Mouse (Mus musculus) spleen, adult 2 months (tissue): ENCODE results near the gene Srcin1. TPM values are rescaled to one million over a fixed set of nuclear protein-coding genes. Genes with fewer than 3 reads are reported as not detected.

Experiments used
- DNase-seq, 2 experiments: peaks; one replicate each; pipeline versions ENCODE4 v3.0.0 to v3.0.0-alpha.2; 2012 to 2021; ENCODE audit warnings: low spot score in 2 of 2, low read depth in 1 of 2
- H3K27ac ChIP-seq: fragments of 200-500 bp; 2 replicates; pipeline ENCODE4 v1.5.1; 2012; ENCODE audit warnings: low read length, inconsistent platforms; ENCODE audit not compliant: insufficient read depth
- H3K27me3 ChIP-seq: fragments of 200-500 bp; 2 replicates; pipeline ENCODE4 v1.6.1; 2012; ENCODE audit warnings: mild to moderate bottlenecking, moderate library complexity, low read length, inconsistent platforms; ENCODE audit not compliant: control insufficient read depth, insufficient read depth
- H3K36me3 ChIP-seq: fragments of 200-500 bp; 2 replicates; pipeline ENCODE4 v1.6.1; 2012; ENCODE audit warnings: mild to moderate bottlenecking, low read length, inconsistent platforms; ENCODE audit not compliant: control insufficient read depth, insufficient read depth
- H3K4me1 ChIP-seq: fragments of 200-500 bp; 2 replicates; pipeline ENCODE4 v1.6.1; 2011; ENCODE audit warnings: inconsistent platforms; ENCODE audit not compliant: control insufficient read depth, insufficient read depth, insufficient read length
- H3K4me3 ChIP-seq: fragments of 200-500 bp; 2 replicates; pipeline ENCODE4 v1.5.1; 2011; ENCODE audit warnings: mild to moderate bottlenecking, inconsistent platforms; ENCODE audit not compliant: insufficient read depth, insufficient read length; ENCODE audit errors: extremely low read depth
- CTCF ChIP-seq: fragments of 200-500 bp; IDR thresholded peaks from 2 replicates; pipeline ENCODE4 v1.5.1; 2011; ENCODE audit warnings: mild to moderate bottlenecking, inconsistent platforms; ENCODE audit not compliant: insufficient read depth, insufficient read length, insufficient replicate concordance; ENCODE audit errors: extremely low read depth
- POLR2A ChIP-seq: fragments of 200-500 bp; IDR thresholded peaks from 2 replicates; pipeline ENCODE4 v1.6.1; 2011; ENCODE audit warnings: low read depth, low read length, inconsistent platforms
- WGBS: fragments of 180-500 bp; shearing (Covaris S2); methylation state at CpG from one replicate; pipeline ENCODE4 v1.1.7; 2018; 5-methylcytosine and 5-hydroxymethylcytosine counted together
- polyA plus RNA-seq: library from polyadenylated mRNA; depleted of rRNA; stranded (reverse); fragments of >200 nt; gene quantifications from 2 replicates; pipeline ENCODE4 v1.2.3, GENCODE M21; 2012

Srcin1 gene
- polyA plus RNA-seq, 1 experiment, result 0.13 TPM

GRCm38 (mm10) chr11:97597945-97598691 lies 22.1 kb upstream of the Srcin1 start:
- DNase-seq, result no peak
- no peaks in the 10 kb centered on the region for H3K27me3 ChIP-seq

GRCm38 (mm10) chr11:97594136-97594535 lies 18.1 kb upstream of the Srcin1 start:
- TF ChIP-seq POLR2A (no peak), CTCF (no peak)
- no peak for DNase-seq
- no peaks in the 10 kb centered on the region for H3K27me3 ChIP-seq
- H3K36me3 ChIP-seq, result no peaks in the 10 kb centered on the region
- no peak overlapping the region for H3K4me3 ChIP-seq
- H3K4me1 ChIP-seq, result no peaks in the 10 kb centered on the region
- WGBS, result 65% methylated on average over 6 of the region's 6 CpGs
- no peak overlapping the region for H3K27ac ChIP-seq

More at GRCm38 (mm10) chr11:97597945-97598691, 22.1 kb upstream of the Srcin1 start:
- Histone ChIP-seq H3K36me3 (no peaks in the 10 kb centered on the region), H3K4me1 (no peaks in the 10 kb centered on the region), H3K27ac (no peak overlapping the region), H3K4me3 (no peak overlapping the region)
- TF ChIP-seq CTCF, result no peak
- TF ChIP-seq POLR2A, result no peak
- 88% methylated on average over 10 of the region's 10 CpGs for WGBS

- 12% methylated on average over 5 of the region's 5 CpGs for WGBS
- Histone ChIP-seq H3K4me1 (no peaks in the 10 kb centered on the region), H3K27ac (no peak overlapping the region), H3K27me3 (no peaks in the 10 kb centered on the region), H3K4me3 (no peak overlapping the region), H3K36me3 (no peaks in the 10 kb centered on the region)
- TF ChIP-seq CTCF, result no peak
- no peak for TF ChIP-seq POLR2A
- DNase-seq, result no peak
These were observed 15.9 kb upstream of the Srcin1 start for GRCm38 (mm10) chr11:97591910-97592309.

- no peak for TF ChIP-seq POLR2A
- no peak for TF ChIP-seq CTCF
- Histone ChIP-seq H3K27ac (no peak overlapping the region), H3K27me3 (no peaks in the 10 kb centered on the region), H3K4me1 (no peaks in the 10 kb centered on the region), H3K4me3 (no peak overlapping the region), H3K36me3 (no peaks in the 10 kb centered on the region)
- WGBS, result 84% methylated on average over 24 of the region's 24 CpGs
- no peak for DNase-seq
These were observed 14.4 kb upstream of the Srcin1 start for GRCm38 (mm10) chr11:97590227-97590960.

- H3K27me3 ChIP-seq, result no peaks in the 10 kb centered on the region
- TF ChIP-seq CTCF (no peak), POLR2A (no peak)
- no peaks in the 10 kb centered on the region for H3K4me1 ChIP-seq
- no peak for DNase-seq
- H3K36me3 ChIP-seq, result no peaks in the 10 kb centered on the region
- no peak overlapping the region for H3K4me3 ChIP-seq
- no peak overlapping the region for H3K27ac ChIP-seq
- 78% methylated on average over 10 of the region's 10 CpGs for WGBS
These were observed 13.2 kb upstream of the Srcin1 start for GRCm38 (mm10) chr11:97589216-97589615.

GRCm38 (mm10) chr11:97585932-97586331 lies 9.9 kb upstream of the Srcin1 start:
- H3K36me3 ChIP-seq, result no peaks in the 10 kb centered on the region
- WGBS, result 66% methylated on average over 10 of the region's 10 CpGs
- H3K4me1 ChIP-seq, result no peaks in the 10 kb centered on the region
- H3K4me3 ChIP-seq, result no peak overlapping the region
- TF ChIP-seq CTCF, result no peak
- TF ChIP-seq POLR2A, result no peak
- H3K27me3 ChIP-seq, result no peaks in the 10 kb centered on the region
- no peak for DNase-seq
- H3K27ac ChIP-seq, result no peak overlapping the region

- TF ChIP-seq POLR2A, result no peak
- TF ChIP-seq CTCF, result no peak
- H3K4me1 ChIP-seq, result no peaks in the 10 kb centered on the region
- DNase-seq, result no peak
- WGBS, result 89% methylated on average over 7 of the region's 7 CpGs
- H3K4me3 ChIP-seq, result no peak overlapping the region
- no peaks in the 10 kb centered on the region for H3K36me3 ChIP-seq
- no peak overlapping the region for H3K27ac ChIP-seq
- H3K27me3 ChIP-seq, result no peaks in the 10 kb centered on the region
These were observed 8.5 kb upstream of the Srcin1 start for GRCm38 (mm10) chr11:97584476-97584875.
